Mouse (Mus musculus): ENCODE measurements around the gene Btbd19.

DNA sequence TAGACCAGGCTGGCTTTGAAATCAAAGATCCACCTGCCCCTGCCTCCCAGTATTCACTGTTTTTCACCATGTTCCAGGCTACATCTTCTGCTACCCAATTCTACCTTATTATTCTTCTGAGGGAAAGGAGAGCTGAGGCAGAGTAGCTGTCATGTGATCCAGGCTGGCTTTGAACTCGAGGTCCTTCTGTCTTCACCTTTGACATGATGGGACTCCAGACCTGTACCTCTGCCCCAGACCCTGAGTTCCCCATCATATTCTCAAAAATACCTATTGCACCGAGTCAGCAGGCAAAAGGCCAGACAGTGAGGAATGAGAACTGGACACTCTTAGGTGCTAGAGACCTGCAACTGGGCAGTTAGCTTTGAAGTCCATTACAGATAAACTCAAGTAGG, 9.1 kb upstream of the Btbd19 start:
- TF ChIP-seq POLR2A (IDR thresholded peaks at IDR 0.05; ENCODE audit: extremely low read depth, insufficient read depth, low read length) (no peak), CTCF (IDR thresholded peaks at IDR 0.05; ENCODE audit: low read depth, low read length) (no peak)
